26 mouse cellular contexts compared by ENCODE assay signal in genomic region chr2:59364156-59364842, GRCm38 (mm10).
DNase-seq lines count a peak whose midpoint lies in the region; ATAC-seq lines count a peak whose summit lies in the region.
"Had no signal": no experiment of that assay in that cellular context is flagged by ENCODE, and none has a peak within 500 bp of the region (broad histone marks: within the 10 kb centered on the region; RNA-seq: fewer than 3 reads in every experiment).

No protein-coding gene starts in this region.

- ATAC-seq in heart, embryonic 15.5 days (replicated peaks; ENCODE audit: insufficient number of reproducible peaks, insufficient read depth, low FRiP score, low read depth): no peak
- ATAC-seq: forebrain, embryonic 16.5 days; intestine, embryonic 16.5 days had no signal

- peak; percentile 41 for DNase-seq in heart, adult 11 months
- no peak for DNase-seq in heart, postnatal 36 days
- DNase-seq in heart, adult 18-20 months: no peak
- peak; percentile 22 for DNase-seq in CD4-positive, CD25-positive, alpha-beta regulatory T cell, adult 2 months (ENCODE audit: low read depth, low spot score)
- peak; percentile 7 for DNase-seq in induced T-regulatory cell, adult 2 months (ENCODE audit: low read depth)
- no peak for DNase-seq in left cerebral cortex, adult 18-20 months (ENCODE audit: low spot score in 2 of 2)
- DNase-seq in urinary bladder, postnatal 14 days (ENCODE audit: low spot score): no peak
- DNase-seq: adrenal gland, postnatal 36 days; cerebellum, adult 11 months; cerebellum, adult 9-11 months; gastrocnemius, postnatal 10 days; kidney, adult 9 months; kidney, postnatal 14 days; lung, adult 18-20 months; lung, postnatal 14 days; right cerebral cortex, postnatal 4 days; thymus, postnatal 25 days had no signal

- H3K4me3 ChIP-seq in heart, embryonic 15.5 days: no peak overlapping the region
- H3K4me3 ChIP-seq: embryonic facial prominence, embryonic 10.5 days; forebrain, embryonic 10.5 days; hindbrain, embryonic 15.5 days; layer of hippocampus, adult 2 months; midbrain, embryonic 12.5 days; neural tube, embryonic 13.5 days had no signal

- no peak overlapping the region for H3K9ac ChIP-seq in heart, embryonic 15.5 days
- H3K9ac ChIP-seq: hindbrain, embryonic 15.5 days; midbrain, embryonic 12.5 days; neural tube, embryonic 13.5 days had no signal

- peak overlapping the region; percentile 50 for H3K27ac ChIP-seq in heart, embryonic 15.5 days
- H3K27ac ChIP-seq: embryonic facial prominence, embryonic 10.5 days; forebrain, embryonic 10.5 days; hindbrain, embryonic 15.5 days; layer of hippocampus, adult 2 months; midbrain, embryonic 12.5 days; neural tube, embryonic 13.5 days had no signal

- intact Hi-C loops in heart, postnatal 36 days (cut with DNase I): no loop called here

- H3K4me1 ChIP-seq in heart, embryonic 15.5 days (replicated peaks): peaks cover 14% of the 10 kb centered on the region
- H3K4me1 ChIP-seq: midbrain, embryonic 12.5 days had no signal

- no peak overlapping the region for H3K4me2 ChIP-seq in heart, embryonic 15.5 days
- H3K4me2 ChIP-seq: hindbrain, embryonic 15.5 days; midbrain, embryonic 12.5 days; neural tube, embryonic 13.5 days had no signal

- no peaks in the 10 kb centered on the region for H3K27me3 ChIP-seq in heart, embryonic 15.5 days
- H3K27me3 ChIP-seq: hindbrain, embryonic 15.5 days; midbrain, embryonic 12.5 days; neural tube, embryonic 13.5 days had no signal

- H3K9me3 ChIP-seq in heart, embryonic 15.5 days (replicated peaks): 0 out of 2 replicates have a peak, but pooled peaks cover 3% of the 10 kb centered on the region
- H3K9me3 ChIP-seq: embryonic facial prominence, embryonic 10.5 days; forebrain, embryonic 10.5 days; hindbrain, embryonic 15.5 days; midbrain, embryonic 12.5 days; neural tube, embryonic 13.5 days had no signal

- 61% methylated on average over 3 of the region's 3 CpGs for WGBS in heart, embryonic 15.5 days

- H3K36me3 ChIP-seq in heart, embryonic 15.5 days: no peaks in the 10 kb centered on the region
- H3K36me3 ChIP-seq: embryonic facial prominence, embryonic 10.5 days; forebrain, embryonic 10.5 days; hindbrain, embryonic 15.5 days; midbrain, embryonic 12.5 days; neural tube, embryonic 13.5 days had no signal

Comparison
In these comparisons a context has a peak if more than half of its experiments do, and no peak if none do; other contexts are left out.
1. DNase-seq: peak in heart, adult 11 months (single experiment), CD4-positive, CD25-positive, alpha-beta regulatory T cell, adult 2 months (single experiment) and induced T-regulatory cell, adult 2 months (single experiment); none in heart, postnatal 36 days (0 of 2), heart, adult 18-20 months (0 of 2), left cerebral cortex, adult 18-20 months (0 of 2) and urinary bladder, postnatal 14 days (single experiment).